Mouse (Mus musculus) brain, embryonic 14.5 days (tissue): ENCODE measurements at regions not wholly inside any gene's neighbourhood (a gene's known extent, or its start where the extent isn't known, plus 50 kb on each side); places are given as distances from the start of the nearest gene placed in this dataset.
A peak's percentile ranks its signal among the peaks of the same experiment; 100 is the strongest.

Experiments
- DNase-seq: peaks from one replicate; pipeline ENCODE4 v3.0.0-alpha.2; 2011; ENCODE audit warnings: low read depth
- CTCF ChIP-seq: fragments of 200-500 bp; IDR thresholded peaks from 2 replicates; pipeline ENCODE4 v1.5.1; 2012; ENCODE audit warnings: inconsistent platforms, mild to moderate bottlenecking, moderate library complexity, borderline replicate concordance; ENCODE audit not compliant: insufficient read depth, insufficient read length; ENCODE audit errors: extremely low read depth
- POLR2A ChIP-seq: fragments of 200-500 bp; IDR thresholded peaks from 2 replicates; pipeline ENCODE4 v1.6.1; 2012; ENCODE audit warnings: mild to moderate bottlenecking, inconsistent platforms, borderline replicate concordance; ENCODE audit not compliant: poor library complexity, insufficient read depth, insufficient read length, severe bottlenecking; ENCODE audit errors: extremely low read depth

GRCm38 (mm10) chr11:111398706-111399105 is 332.7 kb downstream of the Kcnj2 start:
- DNase-seq = no peak

GRCm38 (mm10) chr11:111409266-111409665 is 343.3 kb downstream of the Kcnj2 start:
- no peak for DNase-seq
- TF ChIP-seq CTCF (no peak), POLR2A (no peak)

More at GRCm38 (mm10) chr11:111398706-111399105, 332.7 kb downstream of the Kcnj2 start:
- TF ChIP-seq POLR2A = no peak
- no peak for TF ChIP-seq CTCF

GRCm38 (mm10) chr11:111424871-111425270 is 358.9 kb downstream of the Kcnj2 start:
- TF ChIP-seq POLR2A (no peak), CTCF (no peak)
- DNase-seq = no peak

GRCm38 (mm10) chr11:111426715-111427114 is 360.8 kb downstream of the Kcnj2 start:
- TF ChIP-seq POLR2A (no peak), CTCF (no peak)
- no peak for DNase-seq

GRCm38 (mm10) chr11:111442257-111442656 is 376.3 kb downstream of the Kcnj2 start:
- TF ChIP-seq CTCF = no peak
- TF ChIP-seq POLR2A = no peak
- no peak for DNase-seq

- TF ChIP-seq POLR2A (no peak), CTCF (no peak)
- no peak for DNase-seq
Observed at GRCm38 (mm10) chr11:111443381-111443780, 377.4 kb downstream of the Kcnj2 start.

- DNase-seq = no peak
- TF ChIP-seq CTCF = no peak
- no peak for TF ChIP-seq POLR2A
Observed at GRCm38 (mm10) chr11:111444791-111445190, 378.8 kb downstream of the Kcnj2 start.

GRCm38 (mm10) chr11:111445764-111446163 is 379.8 kb downstream of the Kcnj2 start:
- TF ChIP-seq CTCF (peak; percentile 43), POLR2A (no peak)
- DNase-seq = peak; percentile 86

- peak; percentile 86 for DNase-seq
- TF ChIP-seq POLR2A (no peak), CTCF (no peak)
Observed at GRCm38 (mm10) chr11:111450811-111451494, 385.0 kb downstream of the Kcnj2 start.

- TF ChIP-seq CTCF (no peak), POLR2A (no peak)
- no peak for DNase-seq
Observed at GRCm38 (mm10) chr11:111460046-111460445, 394.1 kb downstream of the Kcnj2 start.

GRCm38 (mm10) chr11:111484981-111485380 is 419.0 kb downstream of the Kcnj2 start:
- TF ChIP-seq CTCF = no peak
- TF ChIP-seq POLR2A = no peak
- no peak for DNase-seq

- no peak for DNase-seq
- TF ChIP-seq CTCF (no peak), POLR2A (no peak)
Observed at GRCm38 (mm10) chr11:111512471-111512870, 446.5 kb downstream of the Kcnj2 start.
